Mouse (Mus musculus) cerebellum, adult 9-10 months (tissue): Measurements from ENCODE around the gene C1rl.
A peak's percentile ranks its signal among the peaks of the same experiment; 100 is the strongest.
"Not testable (repeated sequence)": the region's sequence is repeated elsewhere in the genome, so short reads cannot be mapped to it uniquely, and the experiment has no call there.

Source experiments
- DNase-seq: peaks from one replicate; pipeline ENCODE4 v3.0.0; 2022

The C1rl gene

DNA sequence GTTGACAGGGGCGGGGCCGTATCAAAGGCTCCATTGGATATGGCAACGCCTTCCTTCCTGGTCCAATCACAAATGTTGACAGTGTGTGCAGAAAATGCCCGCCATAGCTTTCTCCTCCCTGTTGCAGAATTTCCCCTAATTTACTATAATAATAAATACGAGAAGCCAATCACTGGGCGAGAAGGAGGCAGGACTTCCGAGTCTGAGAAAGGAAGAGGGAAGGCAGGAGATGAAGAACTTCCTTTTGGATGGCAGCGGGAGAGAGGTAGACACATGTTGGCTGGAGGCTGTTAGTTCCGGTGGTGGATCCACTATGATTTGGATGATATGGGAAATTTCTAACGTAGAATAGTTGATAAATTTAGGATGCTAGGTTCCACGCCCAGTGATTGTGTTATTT, 18.3 kb upstream of the C1rl start:
- no peak for DNase-seq

DNA sequence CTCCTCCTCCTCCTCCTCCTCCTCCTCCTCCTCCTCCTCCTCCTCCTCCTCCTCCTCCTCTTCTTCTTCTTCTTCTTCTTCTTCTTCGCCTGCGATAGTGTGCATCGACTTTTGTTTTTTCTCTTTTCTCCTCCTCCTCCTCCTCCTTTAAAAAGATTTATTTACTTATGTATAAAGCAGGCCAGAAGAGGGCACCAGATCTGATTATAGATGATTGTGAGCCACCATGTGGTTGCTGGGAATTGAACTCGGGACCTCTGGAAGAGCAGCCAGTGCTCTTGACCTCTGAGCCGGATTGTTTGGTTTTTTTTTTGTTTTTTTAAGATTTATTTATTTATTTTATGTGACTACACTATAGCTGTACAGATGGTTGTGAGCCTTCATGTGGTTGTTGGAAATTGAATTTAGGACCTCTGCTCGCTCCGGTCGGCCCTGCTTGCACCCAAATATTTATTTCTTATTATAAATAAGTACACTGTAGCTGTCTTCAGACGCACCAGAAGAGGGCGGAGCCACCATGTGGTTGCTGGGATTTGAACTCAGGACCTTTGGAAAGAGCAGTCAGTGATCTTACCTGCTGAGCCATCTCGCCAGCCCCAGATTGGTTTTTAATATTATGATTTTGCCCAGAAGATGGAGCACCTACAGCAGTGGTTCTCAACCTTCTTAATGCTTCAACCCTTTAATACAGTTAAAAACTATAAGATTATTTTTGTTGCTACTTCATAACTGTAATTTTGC, 17.4 kb upstream of the C1rl start:
- not testable (repeated sequence) for DNase-seq

- no peak for DNase-seq
These were observed 16.7 kb upstream of the C1rl start for GRCm38 (mm10) chr6:124476216-124476615.

GRCm38 (mm10) chr6:124476796-124477195, 16.1 kb upstream of the C1rl start:
- DNase-seq: no peak

GRCm38 (mm10) chr6:124477221-124477655, 15.7 kb upstream of the C1rl start:
- no peak for DNase-seq

- DNase-seq: no peak
These were observed 14.8 kb upstream of the C1rl start for GRCm38 (mm10) chr6:124477922-124478651.

- DNase-seq: no peak
These were observed 13.9 kb upstream of the C1rl start for GRCm38 (mm10) chr6:124478874-124479572.

- no peak for DNase-seq
These were observed 13.4 kb upstream of the C1rl start for GRCm38 (mm10) chr6:124479573-124479930.

DNA sequence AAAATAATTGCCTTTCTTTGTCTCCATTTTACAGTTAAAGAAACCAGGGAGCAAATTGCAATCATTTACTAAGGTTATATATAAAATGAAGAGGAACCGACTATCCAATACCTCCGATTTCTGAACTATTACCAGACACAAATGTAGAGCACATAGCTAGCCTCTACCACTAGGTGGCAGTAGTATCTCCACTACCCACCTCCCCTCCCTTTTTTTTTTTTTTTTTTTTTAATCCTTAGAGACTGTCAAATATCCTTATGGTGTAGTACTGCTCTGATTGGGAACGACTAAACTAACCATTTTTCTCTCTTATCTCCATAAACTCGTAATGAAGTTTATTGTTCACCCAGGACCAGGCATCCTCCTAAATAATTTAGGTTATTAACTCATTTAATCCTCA, 12.6 kb upstream of the C1rl start:
- DNase-seq: peak; percentile 69

DNA sequence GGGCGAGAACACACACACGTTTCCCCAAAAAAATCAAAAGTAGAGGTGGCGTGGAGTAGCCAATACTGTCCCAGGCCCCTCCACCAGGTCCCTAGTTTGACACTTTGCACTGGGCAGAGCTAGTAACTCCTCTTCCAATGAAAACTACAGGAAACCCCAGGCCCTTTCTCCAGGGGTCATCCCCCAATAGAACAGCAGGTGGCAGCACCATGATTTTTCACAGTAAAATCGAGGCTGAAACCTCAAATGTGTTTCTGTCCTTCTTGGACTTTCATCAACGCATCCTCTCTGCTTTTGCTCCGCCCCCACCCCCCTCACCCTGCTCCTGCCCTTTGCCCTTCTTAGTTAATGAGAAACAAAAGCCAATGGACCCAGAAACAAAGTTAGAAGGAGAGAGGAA, 11.3 kb upstream of the C1rl start:
- DNase-seq: peak; percentile 45

DNA sequence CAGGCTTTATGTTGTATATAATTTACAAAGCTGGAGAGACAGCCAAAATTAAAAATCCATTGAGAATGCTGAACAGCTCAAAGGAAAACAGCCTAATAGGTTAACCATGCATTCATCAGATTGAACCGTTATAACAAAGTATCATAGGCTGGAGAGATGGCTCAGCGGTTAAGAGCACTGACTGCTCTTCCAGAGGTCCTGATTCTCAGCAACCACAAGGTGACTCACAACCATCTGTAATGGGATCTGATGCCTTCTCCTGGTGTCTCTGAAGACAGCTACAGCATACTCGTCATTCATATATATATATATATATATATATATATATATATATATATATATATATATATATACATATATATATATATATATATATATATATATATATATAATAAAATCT, 9.1 kb upstream of the C1rl start:
- not testable (repeated sequence) for DNase-seq

GRCm38 (mm10) chr6:124484851-124485250, 8.1 kb upstream of the C1rl start:
- no peak for DNase-seq

DNA sequence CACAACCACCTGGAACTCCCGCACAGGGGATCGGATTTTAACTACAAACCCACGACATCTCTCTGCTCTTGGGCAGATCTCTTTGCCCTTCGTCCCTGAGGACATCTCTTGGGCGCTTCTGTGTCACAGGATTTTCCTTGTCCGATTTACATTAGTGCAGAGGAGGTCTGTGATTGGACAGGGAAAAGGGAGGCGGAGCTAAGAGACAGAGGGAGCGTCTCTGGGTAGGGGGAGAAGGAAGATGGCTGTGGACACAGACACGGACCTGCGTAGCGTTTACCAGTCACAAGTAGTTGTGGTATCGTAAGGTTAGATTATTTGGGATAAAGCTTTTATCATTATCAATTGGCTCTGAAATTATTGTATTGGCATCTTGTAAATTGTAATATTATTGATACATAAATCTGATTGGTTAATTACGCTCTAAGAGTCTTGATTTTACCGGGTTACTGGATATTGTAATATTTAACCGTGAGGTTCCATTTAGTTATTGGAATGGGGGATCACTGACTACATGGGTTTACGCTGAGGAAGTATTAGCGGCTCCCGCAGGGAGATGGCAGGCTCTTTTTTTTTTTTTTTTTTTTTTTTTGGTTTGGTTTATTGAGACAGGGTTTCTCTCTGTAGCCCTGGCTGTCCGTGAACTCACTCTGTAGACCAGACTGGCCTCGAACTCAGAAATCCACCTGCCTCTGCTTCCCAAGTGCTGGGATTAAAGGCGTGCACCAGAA, 7.3 kb upstream of the C1rl start:
- DNase-seq: no peak

GRCm38 (mm10) chr6:124487509-124487908, 5.4 kb upstream of the C1rl start:
- no peak for DNase-seq

- no peak for DNase-seq
These were observed 4.0 kb upstream of the C1rl start for GRCm38 (mm10) chr6:124488952-124489351.

DNA sequence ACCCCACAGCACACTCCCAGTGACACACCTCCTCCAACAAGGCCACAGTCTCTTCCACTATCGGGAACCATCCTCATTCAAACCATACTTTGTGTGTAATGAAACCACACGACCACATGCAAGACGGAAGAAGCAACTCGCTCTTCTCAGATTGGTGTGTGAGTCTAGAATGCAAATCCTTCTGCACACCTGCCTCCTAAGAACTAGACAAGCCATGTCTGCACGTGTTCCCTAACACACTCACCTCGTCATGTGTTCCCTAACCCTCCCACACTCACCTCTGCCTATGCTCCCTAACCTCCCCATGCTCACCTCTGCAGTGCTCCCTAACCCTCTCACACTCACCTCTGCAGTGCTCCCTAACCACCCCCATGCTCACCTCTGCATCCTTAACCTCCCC, 1.5 kb upstream of the C1rl start:
- no peak for DNase-seq

GRCm38 (mm10) chr6:124493886-124494285, 973 bp downstream of the C1rl start:
- DNase-seq: no peak

DNA sequence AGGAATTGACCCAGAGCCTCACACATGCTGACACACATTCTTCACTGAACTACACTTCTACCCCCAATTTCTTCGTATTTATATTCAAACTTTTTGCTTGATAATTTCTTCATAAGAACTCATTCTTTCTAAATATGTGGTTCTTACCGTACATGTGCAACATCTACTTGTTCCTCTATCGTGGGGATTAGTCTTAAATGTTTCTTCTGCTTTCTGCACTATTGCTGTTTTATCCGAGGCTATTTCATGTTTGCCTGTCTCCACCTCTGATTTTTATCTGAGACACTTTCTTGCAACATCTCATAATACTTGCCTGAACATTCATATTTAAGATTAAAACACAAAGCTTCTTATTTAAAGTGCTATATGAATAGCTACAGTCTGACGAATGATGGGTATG, 3.1 kb downstream of the C1rl start:
- DNase-seq: no peak

- DNase-seq: no peak
These were observed 7.1 kb downstream of the C1rl start for GRCm38 (mm10) chr6:124499914-124500566.

DNA sequence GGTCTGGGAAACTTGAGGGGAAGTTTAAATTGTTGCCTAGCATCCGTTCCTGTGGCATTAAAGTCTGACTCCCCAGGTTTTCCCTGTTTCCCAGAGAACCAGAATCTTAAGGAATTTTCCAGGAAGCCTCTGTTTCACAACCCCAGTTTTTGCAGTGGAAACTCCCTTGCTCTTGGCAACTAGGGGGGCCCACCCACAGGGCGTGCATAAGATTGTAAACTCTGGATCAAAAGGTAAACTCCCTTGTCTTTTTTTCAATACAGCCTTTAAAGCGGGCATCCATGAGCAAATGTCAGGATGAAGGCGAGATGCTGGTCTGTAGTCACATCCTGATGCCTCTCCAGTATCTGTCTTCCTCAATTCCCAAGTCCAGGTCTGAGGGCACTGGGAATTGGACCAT, 8.6 kb downstream of the C1rl start:
- no peak for DNase-seq

GRCm38 (mm10) chr6:124502021-124502420, 9.1 kb downstream of the C1rl start:
- DNase-seq: no peak

DNA sequence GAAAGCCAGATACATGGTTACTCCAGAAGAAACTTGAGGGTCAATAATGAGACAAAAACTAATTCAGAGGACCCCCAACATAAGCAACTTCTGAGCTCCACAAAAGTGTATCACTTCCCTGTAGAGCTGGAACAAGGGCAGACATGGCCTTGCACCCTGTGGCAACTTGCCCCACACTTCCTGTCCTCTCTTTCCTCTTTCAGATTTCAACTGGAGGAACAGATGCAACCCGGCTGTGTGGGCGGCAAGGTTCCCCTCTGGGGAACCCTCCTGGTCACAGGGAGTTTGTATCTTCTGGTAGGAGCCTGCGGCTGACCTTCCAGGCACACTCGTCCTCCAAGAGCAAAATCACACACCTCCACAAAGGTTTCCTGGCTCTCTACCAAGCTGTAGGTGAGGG, 12.1 kb downstream of the C1rl start:
- no peak for DNase-seq

DNA sequence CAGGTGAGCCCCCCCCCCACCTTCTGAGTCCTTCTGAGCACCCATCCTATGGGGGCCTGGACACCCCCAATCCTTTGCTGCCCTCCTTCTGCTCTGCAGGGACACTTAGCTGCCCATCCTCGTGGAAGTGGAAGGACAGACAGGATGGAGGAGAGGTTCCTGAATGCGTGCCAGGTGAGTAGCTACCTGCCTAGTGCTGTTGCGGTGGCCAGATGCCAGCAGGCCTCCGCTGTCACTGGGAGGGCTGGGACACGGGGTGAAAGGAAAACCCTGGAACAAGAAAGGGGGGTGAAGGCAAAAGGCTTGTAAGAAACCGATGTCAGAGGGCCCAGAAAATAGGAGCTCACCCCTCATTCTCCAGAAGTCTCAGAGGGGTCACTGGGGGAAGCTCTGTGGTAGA, 14.1 kb downstream of the C1rl start:
- DNase-seq: no peak
